29 mouse cellular contexts compared by ENCODE assay signal in genomic region chr13:109681699-109682293, GRCm38 (mm10).
DNase-seq lines count a peak whose midpoint lies in the region; ATAC-seq and TF ChIP-seq lines count a peak whose summit lies in the region.
"Had no signal": no experiment of that assay in that cellular context is flagged by ENCODE, and none has a peak within 500 bp of the region (broad histone marks: within the 10 kb centered on the region; RNA-seq: fewer than 3 reads in every experiment).

No protein-coding gene starts in this region.

- no peak for ATAC-seq in liver, embryonic 13.5 days (ENCODE audit: low read depth)
- ATAC-seq in liver, postnatal 0 days: no peak
- ATAC-seq in midbrain, embryonic 11.5 days (ENCODE audit: low FRiP score): no peak
- no peak for ATAC-seq in midbrain, embryonic 15.5 days (replicated peaks)
- ATAC-seq in liver, embryonic 16.5 days (ENCODE audit: low read depth): no peak
- ATAC-seq: activated CD4-positive, CD25-positive, alpha-beta regulatory T cell, adult 4 months; CD4-positive, CD25-positive, alpha-beta regulatory T cell, adult 4 months; forebrain, embryonic 15.5 days; hindbrain, embryonic 16.5 days had no signal

- no peak for DNase-seq in liver, embryonic 13.5 days
- DNase-seq in liver, postnatal 0 days: no peak
- DNase-seq in midbrain, embryonic 11.5 days (ENCODE audit: low spot score, missing footprints): peak; percentile 62
- DNase-seq in ovary, postnatal 10 days (ENCODE audit: low spot score): no peak
- DNase-seq: adrenal gland, adult 8-10 months; adrenal gland, postnatal 25 days; cerebellum, adult 11-12 months; cerebellum, adult 8-10 months; cerebellum, postnatal 10 days; cerebellum, postnatal 36 days; embryo, embryonic 11 days; gastrocnemius, postnatal 25 days; heart, adult 18-20 months; heart, postnatal 10 days; heart, postnatal 36 days had no signal

- no peaks in the 10 kb centered on the region for H3K9me3 ChIP-seq in liver, embryonic 13.5 days (replicated peaks)
- H3K9me3 ChIP-seq in liver, postnatal 0 days (ENCODE audit: low read length): no peaks in the 10 kb centered on the region
- H3K9me3 ChIP-seq in midbrain, embryonic 11.5 days (ENCODE audit: control insufficient read depth, low read length): no peaks in the 10 kb centered on the region
- H3K9me3 ChIP-seq in midbrain, embryonic 15.5 days: no peaks in the 10 kb centered on the region
- no peaks in the 10 kb centered on the region for H3K9me3 ChIP-seq in liver, embryonic 16.5 days (replicated peaks; ENCODE audit: control insufficient read depth, low read length)
- H3K9me3 ChIP-seq: embryonic facial prominence, embryonic 10.5 days; embryonic facial prominence, embryonic 13.5 days; forebrain, embryonic 12.5 days; forebrain, embryonic 15.5 days; heart, embryonic 12.5 days; heart, embryonic 15.5 days; hindbrain, embryonic 10.5 days; hindbrain, embryonic 13.5 days had no signal

- peaks cover 78% of the 10 kb centered on the region for H3K4me1 ChIP-seq in liver, embryonic 13.5 days (replicated peaks)
- H3K4me1 ChIP-seq in liver, postnatal 0 days (ENCODE audit: insufficient read depth): peaks cover 25% of the 10 kb centered on the region
- H3K4me1 ChIP-seq in midbrain, embryonic 11.5 days (ENCODE audit: control insufficient read depth, insufficient read depth, low read length): peaks cover 8% of the 10 kb centered on the region; the same call in 1 of the 2 replicates
- H3K4me1 ChIP-seq in midbrain, embryonic 15.5 days: peaks cover 15% of the 10 kb centered on the region
- H3K4me1 ChIP-seq in liver, embryonic 16.5 days (ENCODE audit: control insufficient read depth, low read depth, low read length): peaks cover 57% of the 10 kb centered on the region

- H3K4me2 ChIP-seq in liver, embryonic 13.5 days: no peak overlapping the region
- H3K4me2 ChIP-seq in liver, postnatal 0 days (ENCODE audit: low read depth, low read length): no peak overlapping the region
- no peak overlapping the region for H3K4me2 ChIP-seq in midbrain, embryonic 11.5 days
- no peak overlapping the region for H3K4me2 ChIP-seq in midbrain, embryonic 15.5 days
- no peak overlapping the region for H3K4me2 ChIP-seq in liver, embryonic 16.5 days (ENCODE audit: low read depth, low read length)
- H3K4me2 ChIP-seq: embryonic facial prominence, embryonic 13.5 days; forebrain, embryonic 12.5 days; forebrain, embryonic 15.5 days; heart, embryonic 12.5 days; heart, embryonic 15.5 days; hindbrain, embryonic 13.5 days had no signal

- no peak overlapping the region for H3K4me3 ChIP-seq in liver, embryonic 13.5 days (replicated peaks)
- H3K4me3 ChIP-seq in liver, postnatal 0 days (ENCODE audit: low read depth, low read length): no peak overlapping the region
- no peak overlapping the region for H3K4me3 ChIP-seq in midbrain, embryonic 11.5 days (ENCODE audit: low read depth, low read length)
- H3K4me3 ChIP-seq in midbrain, embryonic 15.5 days: no peak overlapping the region
- no peak overlapping the region for H3K4me3 ChIP-seq in liver, embryonic 16.5 days (ENCODE audit: low read depth, low read length)
- H3K4me3 ChIP-seq: embryonic facial prominence, embryonic 10.5 days; embryonic facial prominence, embryonic 13.5 days; erythroblast, embryonic 14.5 days; forebrain, embryonic 12.5 days; forebrain, embryonic 15.5 days; heart, embryonic 12.5 days; heart, embryonic 15.5 days; hindbrain, embryonic 10.5 days; hindbrain, embryonic 13.5 days had no signal

- no peaks in the 10 kb centered on the region for H3K36me3 ChIP-seq in liver, embryonic 13.5 days
- H3K36me3 ChIP-seq in liver, postnatal 0 days (replicated peaks; ENCODE audit: insufficient read depth, low read length): no peaks in the 10 kb centered on the region
- H3K36me3 ChIP-seq in midbrain, embryonic 11.5 days (ENCODE audit: control insufficient read depth, insufficient read depth, low read length): no peaks in the 10 kb centered on the region
- H3K36me3 ChIP-seq in midbrain, embryonic 15.5 days (replicated peaks): no peaks in the 10 kb centered on the region
- no peaks in the 10 kb centered on the region for H3K36me3 ChIP-seq in liver, embryonic 16.5 days (ENCODE audit: control insufficient read depth, insufficient read depth)
- H3K36me3 ChIP-seq: embryonic facial prominence, embryonic 10.5 days; embryonic facial prominence, embryonic 13.5 days; forebrain, embryonic 12.5 days; forebrain, embryonic 15.5 days; heart, embryonic 12.5 days; heart, embryonic 15.5 days; hindbrain, embryonic 10.5 days; hindbrain, embryonic 13.5 days had no signal

- no peak overlapping the region for H3K9ac ChIP-seq in liver, embryonic 13.5 days
- no peak overlapping the region for H3K9ac ChIP-seq in liver, postnatal 0 days (replicated peaks)
- no peak overlapping the region for H3K9ac ChIP-seq in midbrain, embryonic 11.5 days (ENCODE audit: low read length)
- H3K9ac ChIP-seq in midbrain, embryonic 15.5 days: no peak overlapping the region
- H3K9ac ChIP-seq in liver, embryonic 16.5 days (ENCODE audit: low read depth, low read length): no peak overlapping the region
- H3K9ac ChIP-seq: embryonic facial prominence, embryonic 13.5 days; forebrain, embryonic 12.5 days; forebrain, embryonic 15.5 days; heart, embryonic 12.5 days; heart, embryonic 15.5 days; hindbrain, embryonic 13.5 days had no signal

- H3K27me3 ChIP-seq in liver, embryonic 13.5 days: no peaks in the 10 kb centered on the region
- H3K27me3 ChIP-seq in liver, postnatal 0 days (ENCODE audit: insufficient read depth, low read length): no peaks in the 10 kb centered on the region
- H3K27me3 ChIP-seq in midbrain, embryonic 11.5 days (ENCODE audit: control insufficient read depth, insufficient read depth, low read length): no peaks in the 10 kb centered on the region
- no peaks in the 10 kb centered on the region for H3K27me3 ChIP-seq in midbrain, embryonic 15.5 days (replicated peaks)
- no peaks in the 10 kb centered on the region for H3K27me3 ChIP-seq in liver, embryonic 16.5 days (ENCODE audit: control insufficient read depth, insufficient read depth, low read depth, low read length)
- H3K27me3 ChIP-seq: forebrain, embryonic 12.5 days; forebrain, embryonic 15.5 days; heart, embryonic 12.5 days; heart, embryonic 15.5 days; hindbrain, embryonic 13.5 days had no signal

- peak overlapping the region; percentile 81 for H3K27ac ChIP-seq in liver, embryonic 13.5 days
- H3K27ac ChIP-seq in liver, postnatal 0 days (ENCODE audit: low read depth): no peak overlapping the region
- no peak overlapping the region for H3K27ac ChIP-seq in midbrain, embryonic 11.5 days (ENCODE audit: low read depth, low read length)
- H3K27ac ChIP-seq in midbrain, embryonic 15.5 days: no peak overlapping the region
- H3K27ac ChIP-seq in liver, embryonic 16.5 days (ENCODE audit: low read length): peak overlapping the region; percentile 9
- H3K27ac ChIP-seq: embryonic facial prominence, embryonic 10.5 days; embryonic facial prominence, embryonic 13.5 days; forebrain, embryonic 12.5 days; forebrain, embryonic 15.5 days; heart, embryonic 15.5 days; hindbrain, embryonic 10.5 days; hindbrain, embryonic 13.5 days had no signal

- TF ChIP-seq EP300 in liver, postnatal 0 days (IDR thresholded peaks at IDR 0.05; ENCODE audit: low read depth): no peak

- whole genome bisulfite sequencing in liver, embryonic 13.5 days (ENCODE audit: insufficient replicate concordance): 59% methylated on average over 4 of the region's 4 CpGs
- WGBS in liver, postnatal 0 days (ENCODE audit: insufficient replicate concordance): 61% methylated on average over 4 of the region's 4 CpGs
- 92% methylated on average over 4 of the region's 4 CpGs for WGBS in midbrain, embryonic 11.5 days
- WGBS in midbrain, embryonic 15.5 days: 85% methylated on average over 4 of the region's 4 CpGs
- WGBS in liver, embryonic 16.5 days (ENCODE audit: insufficient replicate concordance): 52% methylated on average over 4 of the region's 4 CpGs

- TF ChIP-seq CTCF in liver, postnatal 0 days (IDR thresholded peaks at IDR 0.05; ENCODE audit: low read depth): no peak

Comparison
In these comparisons a context has a peak if more than half of its experiments do, and no peak if none do; other contexts are left out.
1. H3K27ac ChIP-seq: peak in liver, embryonic 13.5 days (single experiment) and liver, embryonic 16.5 days (single experiment); none in liver, postnatal 0 days (single experiment), midbrain, embryonic 11.5 days (single experiment) and midbrain, embryonic 15.5 days (single experiment).